Comparison of ENCODE assay signal across 8 mouse cellular contexts in genomic region chr10:93539775-93540430, GRCm38 (mm10). TPM values are rescaled to one million over a fixed set of nuclear protein-coding genes. Genes with fewer than 3 reads are reported as not detected.
DNase-seq lines count a peak whose midpoint lies in the region; ATAC-seq and TF ChIP-seq lines count a peak whose summit lies in the region.

Gene Amdhd1, minus strand, starts transcription at chr10:93540033.

- H3K4me2 ChIP-seq in heart, embryonic 13.5 days, result peak within 1 kb of the TSS; percentile 79
- peak within 1 kb of the TSS; percentile 74 for H3K4me2 ChIP-seq in kidney, postnatal 0 days (ENCODE audit: low read length)
- peak within 1 kb of the TSS; percentile 65 for H3K4me2 ChIP-seq in liver, embryonic 14.5 days (ENCODE audit: low read depth)
- peak within 1 kb of the TSS; percentile 76 for H3K4me2 ChIP-seq in stomach, embryonic 15.5 days

- ATAC-seq in erythroid progenitor cell, adult 5-6 weeks (replicated peaks; ENCODE audit: low FRiP score, poor library complexity, severe bottlenecking), result peak; percentile 99
- ATAC-seq in heart, embryonic 13.5 days (ENCODE audit: extremely low read depth, insufficient number of reproducible peaks, low FRiP score, low TSS enrichment), result peak; percentile 64
- ATAC-seq in kidney, postnatal 0 days (replicated peaks; ENCODE audit: low FRiP score, low read depth), result peak; percentile 91
- peak; percentile 76 for ATAC-seq in liver, embryonic 14.5 days (ENCODE audit: insufficient read depth)
- ATAC-seq in stomach, embryonic 15.5 days (ENCODE audit: insufficient read depth, low FRiP score, low read depth), result peak; percentile 94

- no peak for TF ChIP-seq POLR2A in brain, embryonic 14.5 days (IDR thresholded peaks at IDR 0.05; ENCODE audit: borderline replicate concordance, extremely low read depth, insufficient read depth, insufficient read length, poor library complexity, severe bottlenecking)

- TF ChIP-seq CTCF in C2C12 (IDR thresholded peaks at IDR 0.05; ENCODE audit: control insufficient read depth, insufficient read depth, insufficient read length), result peak; percentile 84
- TF ChIP-seq CTCF in brain, embryonic 14.5 days (IDR thresholded peaks at IDR 0.05; ENCODE audit: borderline replicate concordance, extremely low read depth, insufficient read depth, insufficient read length), result peak; percentile 59; the same call in 1 of the 2 replicates
- peak; percentile 79 for TF ChIP-seq CTCF in kidney, postnatal 0 days (IDR thresholded peaks at IDR 0.05; ENCODE audit: low read depth)
- peak; percentile 85 for TF ChIP-seq CTCF in liver, embryonic 14.5 days (IDR thresholded peaks at IDR 0.05; ENCODE audit: low read depth)

- H3K4me1 ChIP-seq in heart, embryonic 13.5 days, result peaks cover 17% of the 10 kb centered on the region
- peaks cover 5% of the 10 kb centered on the region; the same call in 1 of the 2 replicates for H3K4me1 ChIP-seq in kidney, postnatal 0 days (replicated peaks; ENCODE audit: insufficient read depth, low read length)
- peaks cover 0 to 12% of the 10 kb centered on the region in 2 experiments; a peak in 2 of 4 replicates for H3K4me1 ChIP-seq in liver, embryonic 14.5 days (replicated peaks; ENCODE audit: control insufficient read depth in 2 of 2, insufficient read depth in 2 of 2, low read length in 1 of 2)
- H3K4me1 ChIP-seq in stomach, embryonic 15.5 days, result peaks cover 11% of the 10 kb centered on the region

- peak within 1 kb of the TSS; percentile 74 for H3K9ac ChIP-seq in heart, embryonic 13.5 days
- peak within 1 kb of the TSS; percentile 46; the same call in 1 of the 2 replicates for H3K9ac ChIP-seq in kidney, postnatal 0 days (ENCODE audit: low read depth, low read length)
- peak within 1 kb of the TSS; percentile 19 for H3K9ac ChIP-seq in liver, embryonic 14.5 days (replicated peaks)
- H3K9ac ChIP-seq in stomach, embryonic 15.5 days, result peak within 1 kb of the TSS; percentile 25; the same call in 1 of the 2 replicates

- no peaks in the 10 kb centered on the region for H3K9me3 ChIP-seq in heart, embryonic 13.5 days
- no peaks in the 10 kb centered on the region for H3K9me3 ChIP-seq in kidney, postnatal 0 days (replicated peaks; ENCODE audit: low read length)
- H3K9me3 ChIP-seq in liver, embryonic 14.5 days (ENCODE audit: control insufficient read depth, low read length), result no peaks in the 10 kb centered on the region
- no peaks in the 10 kb centered on the region for H3K9me3 ChIP-seq in stomach, embryonic 15.5 days

- no peaks in the 10 kb centered on the region for H3K79me3 ChIP-seq in C2C12 (ENCODE audit: low read depth)

- TF ChIP-seq EP300 in liver, embryonic 14.5 days (IDR thresholded peaks at IDR 0.05; ENCODE audit: low read depth), result no peak

- H3K27ac ChIP-seq in heart, embryonic 13.5 days (replicated peaks), result no peak within 1 kb of the TSS; the same call in 1 of the 2 replicates
- no peak within 1 kb of the TSS for H3K27ac ChIP-seq in kidney, postnatal 0 days
- no peak within 1 kb of the TSS for H3K27ac ChIP-seq in liver, embryonic 14.5 days
- no peak within 1 kb of the TSS for H3K27ac ChIP-seq in stomach, embryonic 15.5 days

- peak within 1 kb of the TSS; percentile 20 for H3ac ChIP-seq in C2C12 (ENCODE audit: control insufficient read depth, insufficient read length, low read depth)

- peak within 1 kb of the TSS; percentile 25 for H3K4me3 ChIP-seq in C2C12 (ENCODE audit: insufficient read depth, poor library complexity, severe bottlenecking)
- peak within 1 kb of the TSS; percentile 51 for H3K4me3 ChIP-seq in heart, embryonic 13.5 days
- peak within 1 kb of the TSS; percentile 42 for H3K4me3 ChIP-seq in kidney, postnatal 0 days (replicated peaks; ENCODE audit: low read depth, low read length)
- peak within 1 kb of the TSS; percentile 41 to 53 for H3K4me3 ChIP-seq in liver, embryonic 14.5 days (ENCODE audit: insufficient read depth in 1 of 2, low read depth in 2 of 2, low read length in 2 of 2)
- peak within 1 kb of the TSS; percentile 43 for H3K4me3 ChIP-seq in stomach, embryonic 15.5 days (replicated peaks)

- WGBS in heart, embryonic 13.5 days, result 2% methylated on average over 35 of the region's 35 CpGs
- WGBS in kidney, postnatal 0 days, result 2% methylated on average over 35 of the region's 35 CpGs
- WGBS in liver, embryonic 14.5 days (ENCODE audit: insufficient replicate concordance), result 2% methylated on average over 35 of the region's 35 CpGs
- 3% methylated on average over 34 of the region's 35 CpGs for WGBS in stomach, embryonic 15.5 days

- DNase-seq in brain, embryonic 14.5 days (ENCODE audit: low read depth), result peak; percentile 91
- peak; percentile 87 for DNase-seq in kidney, postnatal 0 days (ENCODE audit: low spot score)
- peak; percentile 41 to 58 (median 45) for DNase-seq in liver, embryonic 14.5 days (ENCODE audit: low read depth in 3 of 3, low spot score in 3 of 3)
- peak; percentile 83 for DNase-seq in neural tube, embryonic 10.5 days (ENCODE audit: extremely low spot score, low spot score)

- H3K79me2 ChIP-seq in C2C12 (ENCODE audit: control insufficient read depth, insufficient read depth), result no peaks in the 10 kb centered on the region

- no peaks in the 10 kb centered on the region for H3K27me3 ChIP-seq in C2C12 (ENCODE audit: control insufficient read depth, insufficient read depth, insufficient read length)
- peaks cover 36% of the 10 kb centered on the region for H3K27me3 ChIP-seq in heart, embryonic 13.5 days (replicated peaks)
- no peaks in the 10 kb centered on the region for H3K27me3 ChIP-seq in kidney, postnatal 0 days (ENCODE audit: insufficient read depth, low read length)
- H3K27me3 ChIP-seq in liver, embryonic 14.5 days (ENCODE audit: control insufficient read depth, insufficient read depth, low read length), result no peaks in the 10 kb centered on the region
- no peaks in the 10 kb centered on the region for H3K27me3 ChIP-seq in stomach, embryonic 15.5 days (replicated peaks)

- no peaks in the 10 kb centered on the region for H3K36me3 ChIP-seq in C2C12 (ENCODE audit: control insufficient read depth, insufficient read depth)
- H3K36me3 ChIP-seq in heart, embryonic 13.5 days, result no peaks in the 10 kb centered on the region
- no peaks in the 10 kb centered on the region for H3K36me3 ChIP-seq in kidney, postnatal 0 days (ENCODE audit: insufficient read depth, low read length)
- no peaks in the 10 kb centered on the region for H3K36me3 ChIP-seq in liver, embryonic 14.5 days (replicated peaks; ENCODE audit: control insufficient read depth, insufficient read depth, low read depth)
- no peaks in the 10 kb centered on the region for H3K36me3 ChIP-seq in stomach, embryonic 15.5 days

TF ChIP-seq in C2C12, 6 proteins besides CTCF, POLR2A, EP300 and RAD21:
- TF ChIP-seq FOSL1 (IDR thresholded peaks at IDR 0.05; ENCODE audit: insufficient read depth, low read length, poor library complexity, severe bottlenecking), result no peak
- peak; percentile 17 for TF ChIP-seq MAX (IDR thresholded peaks at IDR 0.05)
- TF ChIP-seq MYOD1 (IDR thresholded peaks at IDR 0.05; ENCODE audit: control insufficient read depth, insufficient read length, low read depth), result no peak

RNA-seq across cellular contexts. Expression of gene Amdhd1, which starts in this region (rescaled TPM):
- 0.04 TPM for polyA plus RNA-seq in C2C12 (2012; fragmentation: generic; extraction: Trizol)
- polyA plus RNA-seq in brain, embryonic 14.5 days (2012; rRNA removed), result 0.05 TPM in 2 replicates
- 0.42 TPM in 1 of 2 replicates, not detected in the other for total RNA-seq in erythroid progenitor cell, adult 5-6 weeks (2015; ENCODE audit: low replicate concordance)
- total RNA-seq in erythroid progenitor cell, adult 5-6 weeks (2017; ENCODE audit: low replicate concordance), result not detected in 2 replicates
- polyA plus RNA-seq in heart, embryonic 13.5 days (2015; fragmentation: Nextera tagmentation; extraction: Ambion mirVana), result 0.34 and 0.47 TPM in 2 replicates
- polyA plus RNA-seq in kidney, postnatal 0 days (2015; fragmentation: Nextera tagmentation; extraction: Ambion mirVana), result 2.8 and 3.5 TPM in 2 replicates
- polyA plus RNA-seq in liver, embryonic 14.5 days (2012; rRNA removed), result 4.1 and 5.7 TPM in 2 replicates
- 9.7 and 10.1 TPM in 2 replicates for polyA plus RNA-seq in liver, embryonic 14.5 days (2014; fragmentation: Nextera tagmentation; extraction: Ambion mirVana)
- polyA plus RNA-seq in stomach, embryonic 15.5 days (2015; fragmentation: Nextera tagmentation; extraction: Ambion mirVana), result 1.7 and 1.9 TPM in 2 replicates

Comparison
In these comparisons a context has a peak if more than half of its experiments do, and no peak if none do; other contexts are left out.
1. Peak in DNase-seq in brain, embryonic 14.5 days; RNA of the gene not detected or under 1 TPM.
2. Peak in ATAC-seq in erythroid progenitor cell, adult 5-6 weeks; RNA of the gene not detected or under 1 TPM.
3. Peak in ATAC-seq, H3K4me3 ChIP-seq, H3K9ac ChIP-seq and H3K4me2 ChIP-seq in heart, embryonic 13.5 days; RNA of the gene not detected or under 1 TPM.
4. H3K9ac ChIP-seq: peak in every context shown above with its lines; median percentile 74 in heart, embryonic 13.5 days; 46 in kidney, postnatal 0 days; 25 in stomach, embryonic 15.5 days; 19 in liver, embryonic 14.5 days.